Mouse (Mus musculus) heart, postnatal 4 days (tissue): ENCODE results near the gene Acbd3. TPM values are rescaled to one million over a fixed set of nuclear protein-coding genes. Genes with fewer than 3 reads are reported as not detected.

Experiments used
- DNase-seq: peaks from one replicate; pipeline ENCODE4 v3.0.0; 2021
- total RNA-seq, 2 experiments: library from RNA; stranded (reverse); gene quantifications; 2 replicates each; pipeline ENCODE4 v1.2.3; 2021

The Acbd3 gene
- total RNA-seq, 2 experiments from 2014 or later = 35.8 to 36.5 TPM

- no peak for DNase-seq
These were observed 66.1 kb downstream of the Acbd3 start for GRCm38 (mm10) chr1:180791821-180792480.

- DNase-seq = no peak
These were observed 67.0 kb downstream of the Acbd3 start for GRCm38 (mm10) chr1:180792814-180793213.

GRCm38 (mm10) chr1:180793445-180794117, 67.7 kb downstream of the Acbd3 start:
- DNase-seq = no peak

GRCm38 (mm10) chr1:180794170-180794569, 68.3 kb downstream of the Acbd3 start:
- peak; percentile 58 for DNase-seq

GRCm38 (mm10) chr1:180798660-180799059, 72.8 kb downstream of the Acbd3 start:
- DNase-seq = no peak

- DNase-seq = no peak
These were observed 73.4 kb downstream of the Acbd3 start for GRCm38 (mm10) chr1:180799253-180799652.

GRCm38 (mm10) chr1:180800022-180800421, 74.2 kb downstream of the Acbd3 start:
- DNase-seq = no peak

- no peak for DNase-seq
These were observed 75.0 kb downstream of the Acbd3 start for GRCm38 (mm10) chr1:180800814-180801213.

- DNase-seq = no peak
These were observed 75.7 kb downstream of the Acbd3 start for GRCm38 (mm10) chr1:180801466-180801994.

Other genes with a start within 250 kb of the Acbd3 start
- gene Stum, start 242.5 kb upstream of the Acbd3 start, total RNA-seq = 1 to 10 TPM in 1 of 2 experiments, under 1 TPM in 1; 0.74 to 1.6 TPM
- gene Parp1, start 157.1 kb upstream of the Acbd3 start, total RNA-seq = 100 to 1,000 TPM in 1 of 2 experiments, 10 to 100 TPM in 1; 88.6 to 100 TPM
- 10 to 100 TPM; 11.3 to 12.0 TPM for gene Lin9, start 84.9 kb upstream of the Acbd3 start, total RNA-seq
- gene Mixl1, start 29.0 kb upstream of the Acbd3 start, total RNA-seq = not detected
- 1,000 to 10,000 TPM in 1 of 2 experiments, 100 to 1,000 TPM in 1; 959 to 1,008 TPM for gene H3f3a, start 87.9 kb downstream of the Acbd3 start, total RNA-seq
- 10 to 100 TPM; 17.7 to 19.8 TPM for gene Sde2, start 125.1 kb downstream of the Acbd3 start, total RNA-seq
- gene Lefty2, start 167.1 kb downstream of the Acbd3 start, total RNA-seq = not detected
- 10 to 100 TPM; 16.1 to 18.8 TPM for gene Pycr2, start 178.2 kb downstream of the Acbd3 start, total RNA-seq
- under 1 TPM; 0.48 to 0.79 TPM for gene Lefty1, start 209.0 kb downstream of the Acbd3 start, total RNA-seq
- gene Tmem63a, start 216.3 kb downstream of the Acbd3 start, total RNA-seq = 10 to 100 TPM; 17.7 to 18.0 TPM